Mouse (Mus musculus) myocyte (in vitro differentiated cells): ENCODE measurements around the gene Trim67.

Source experiments
- CEBPB ChIP-seq: IDR thresholded peaks from 2 replicates; pipeline ENCODE4 v1.6.1; 2011; ENCODE audit warnings: mild to moderate bottlenecking, moderate library complexity; ENCODE audit not compliant: poor library complexity, insufficient read depth, severe bottlenecking
- E2F4 ChIP-seq: IDR thresholded peaks from one replicate; pipeline ENCODE4 v1.6.1; 2011; ENCODE audit warnings: mild to moderate bottlenecking, control low read depth, moderate library complexity; ENCODE audit not compliant: insufficient read depth
- MAX ChIP-seq: IDR thresholded peaks from one replicate; pipeline ENCODE4 v1.6.1; 2011; ENCODE audit warnings: low read depth, mild to moderate bottlenecking, control low read depth
- MYOD1 ChIP-seq, 3 experiments: IDR thresholded peaks; one replicate each; pipeline ENCODE4 v1.6.1; 2011; ENCODE audit warnings: control low read depth in 2 of 3, low read depth in 2 of 3, mild to moderate bottlenecking in 2 of 3, moderate library complexity in 1 of 3; ENCODE audit not compliant: insufficient read length in 2 of 3, control insufficient read depth in 1 of 3
- POLR2A ChIP-seq: IDR thresholded peaks from one replicate; pipeline ENCODE4 v1.6.1; 2011; ENCODE audit warnings: low read depth, mild to moderate bottlenecking, control low read depth, moderate library complexity; ENCODE audit not compliant: insufficient read length
- POLR2AphosphoS2 ChIP-seq: IDR thresholded peaks from one replicate; pipeline ENCODE4 v1.6.1; 2011; ENCODE audit warnings: low read depth, control low read depth; ENCODE audit not compliant: insufficient read length
- SRF ChIP-seq: IDR thresholded peaks from one replicate; pipeline ENCODE4 v1.6.1; 2011; ENCODE audit warnings: low read depth; ENCODE audit not compliant: control insufficient read depth, insufficient read length
- TCF12 ChIP-seq: IDR thresholded peaks from one replicate; pipeline ENCODE4 v1.6.1; 2011; ENCODE audit warnings: mild to moderate bottlenecking, control low read depth; ENCODE audit not compliant: poor library complexity, insufficient read depth, severe bottlenecking
- TCF3 ChIP-seq: IDR thresholded peaks from one replicate; pipeline ENCODE4 v1.6.1; 2011; ENCODE audit warnings: low read depth, control low read depth; ENCODE audit not compliant: insufficient read length
- USF1 ChIP-seq: IDR thresholded peaks from one replicate; pipeline ENCODE4 v1.6.1; 2011; ENCODE audit warnings: low read depth, mild to moderate bottlenecking, control low read depth, moderate library complexity

GRCm38 (mm10) chr8:124755481-124755880, 37.4 kb upstream of the Trim67 start:
- TF ChIP-seq MYOD1 (IDR thresholded peaks at IDR 0.05; ENCODE audit: control insufficient read depth in 1 of 3, insufficient read length in 2 of 3, low read depth in 2 of 3) (no peak), POLR2A (no peak), USF1 (no peak), MAX (no peak), CEBPB (no peak), E2F4 (no peak), TCF12 (no peak), TCF3 (no peak), POLR2AphosphoS2 (no peak), SRF (no peak)
